Comparison of ENCODE assay signal across 8 mouse cellular contexts in the genomic region with DNA sequence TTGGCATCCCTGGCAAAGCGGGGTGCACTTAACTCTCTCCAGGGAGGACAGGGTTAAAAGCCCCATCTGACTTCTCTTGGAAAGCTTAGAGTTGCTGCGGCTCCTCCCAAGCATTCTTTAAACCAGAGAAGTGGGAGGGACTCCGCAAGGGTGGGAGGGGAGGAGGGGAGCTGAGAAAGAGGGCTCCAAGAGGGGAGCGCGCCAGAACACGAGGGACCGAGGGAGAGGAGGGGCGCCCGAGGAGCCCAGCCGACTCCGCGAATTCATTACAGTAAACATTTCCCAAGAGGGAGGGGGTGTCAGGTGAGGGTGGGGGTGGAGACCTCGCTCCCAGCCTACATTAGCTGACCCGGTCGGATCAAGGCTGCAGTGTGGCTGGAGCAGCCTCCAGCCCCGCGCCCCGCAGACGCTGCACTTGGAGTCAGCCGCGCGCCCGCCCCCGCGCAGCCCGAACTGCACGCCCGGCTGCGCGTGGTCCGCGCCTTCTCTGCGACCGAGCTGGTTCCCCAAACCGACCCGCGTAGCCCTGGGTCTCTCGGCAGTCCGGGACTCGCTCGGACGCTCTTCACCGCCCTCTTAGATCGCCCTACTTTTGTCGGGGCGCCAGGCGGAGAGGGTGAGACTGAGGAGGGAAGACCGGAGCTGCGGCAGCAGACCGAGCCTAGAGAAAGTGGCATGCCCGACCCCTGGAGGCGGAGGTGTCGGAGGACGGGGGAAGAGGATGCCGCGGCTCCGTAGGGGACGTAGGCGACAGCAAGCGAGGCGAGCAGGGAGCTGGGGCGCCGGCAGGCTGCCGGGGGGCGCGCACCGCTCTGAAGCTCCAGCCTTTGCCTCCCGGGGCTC. TPM values are rescaled to one million over a fixed set of nuclear protein-coding genes. Genes with fewer than 3 reads are reported as not detected.
DNase-seq lines count a peak whose midpoint lies in the region; ATAC-seq and TF ChIP-seq lines count a peak whose summit lies in the region.

No protein-coding gene starts in this region.

- H3K9me3 ChIP-seq in forebrain, embryonic 11.5 days (ENCODE audit: control insufficient read depth, low read length) = no peaks in the 10 kb centered on the region
- no peaks in the 10 kb centered on the region for H3K9me3 ChIP-seq in heart, embryonic 14.5 days (ENCODE audit: control insufficient read depth, low read length)

- H3K9ac ChIP-seq in forebrain, embryonic 11.5 days (ENCODE audit: low read length) = peak overlapping the region; percentile 82
- H3K9ac ChIP-seq in heart, embryonic 14.5 days (ENCODE audit: low read length) = peak overlapping the region; percentile 95
- H3K9ac ChIP-seq in liver, adult 2 months (ENCODE audit: low read depth, low read length) = peak overlapping the region; percentile 51; the same call in 1 of the 2 replicates

- ATAC-seq in forebrain, embryonic 11.5 days (replicated peaks; ENCODE audit: low FRiP score) = peak; percentile 92
- peak; percentile 85 for ATAC-seq in heart, embryonic 14.5 days (ENCODE audit: insufficient number of reproducible peaks, insufficient read depth, low FRiP score, low read depth)

- no peaks in the 10 kb centered on the region for H3K36me3 ChIP-seq in forebrain, embryonic 11.5 days (ENCODE audit: control insufficient read depth, insufficient read depth, low read length)
- no peaks in the 10 kb centered on the region for H3K36me3 ChIP-seq in heart, embryonic 14.5 days (ENCODE audit: control insufficient read depth, insufficient read depth, low read length)
- no peaks in the 10 kb centered on the region for H3K36me3 ChIP-seq in liver, adult 2 months (ENCODE audit: control insufficient read depth, insufficient read depth, low read length)
- no peaks in the 10 kb centered on the region for H3K36me3 ChIP-seq in myocyte (ENCODE audit: control insufficient read depth, insufficient read depth)

- DNase-seq in cerebellum, adult 18-20 months = peak; percentile 24 to 35
- no peak for DNase-seq in cerebellum, adult 8-10 months
- peak; percentile 91 for DNase-seq in forebrain, embryonic 11.5 days (ENCODE audit: low spot score)
- peak; percentile 88 for DNase-seq in kidney, postnatal 10 days
- no peak for DNase-seq in liver, adult 2 months (ENCODE audit: extremely low read depth, low read depth, low spot score)
- peak; percentile 72 for DNase-seq in testis, postnatal 14 days (ENCODE audit: low spot score)

- H3K4me3 ChIP-seq in forebrain, embryonic 11.5 days (ENCODE audit: low read depth, low read length) = peak overlapping the region; percentile 67
- peak overlapping the region; percentile 82 to 97 for H3K4me3 ChIP-seq in heart, embryonic 14.5 days (ENCODE audit: control insufficient read depth in 1 of 2, insufficient read depth in 1 of 2, low read depth in 1 of 2, low read length in 2 of 2)
- peak overlapping the region; percentile 71 for H3K4me3 ChIP-seq in liver, adult 2 months (ENCODE audit: insufficient read depth, low read depth, low read length)
- peak overlapping the region; percentile 78 for H3K4me3 ChIP-seq in myocyte

- peaks cover 27% of the 10 kb centered on the region for H3K27me3 ChIP-seq in forebrain, embryonic 11.5 days (ENCODE audit: control insufficient read depth, insufficient read depth, low read length)
- H3K27me3 ChIP-seq in heart, embryonic 14.5 days (ENCODE audit: control insufficient read depth, insufficient read depth, low read length) = no peaks in the 10 kb centered on the region
- peaks cover 30% of the 10 kb centered on the region for H3K27me3 ChIP-seq in liver, adult 2 months (ENCODE audit: control insufficient read depth, insufficient read depth, low read length)
- no peaks in the 10 kb centered on the region for H3K27me3 ChIP-seq in myocyte (ENCODE audit: control insufficient read depth, insufficient read depth, insufficient read length)

- peak overlapping the region; percentile 79 for H3K27ac ChIP-seq in forebrain, embryonic 11.5 days (ENCODE audit: low read depth, low read length)
- H3K27ac ChIP-seq in heart, embryonic 14.5 days (replicated peaks in 1 of 2; ENCODE audit: control insufficient read depth in 1 of 2, insufficient read depth in 1 of 2, low read depth in 2 of 2, low read length in 2 of 2) = peak overlapping the region; percentile 94
- no peak overlapping the region for H3K27ac ChIP-seq in liver, adult 2 months (replicated peaks; ENCODE audit: insufficient read depth, low read depth, low read length)

- H3K4me1 ChIP-seq in forebrain, embryonic 11.5 days (replicated peaks; ENCODE audit: control insufficient read depth, insufficient read depth, low read length) = peaks cover 13% of the 10 kb centered on the region
- H3K4me1 ChIP-seq in heart, embryonic 14.5 days (ENCODE audit: control insufficient read depth in 2 of 2, insufficient read depth in 2 of 2, low read length in 2 of 2) = peaks cover 4 to 29% of the 10 kb centered on the region in 2 experiments
- H3K4me1 ChIP-seq in liver, adult 2 months (ENCODE audit: control insufficient read depth, insufficient read depth, low read length) = no peaks in the 10 kb centered on the region

- no peaks in the 10 kb centered on the region for H3K79me2 ChIP-seq in liver, adult 2 months (ENCODE audit: control insufficient read depth, insufficient read depth, low read length)
- peaks cover 46% of the 10 kb centered on the region for H3K79me2 ChIP-seq in myocyte (ENCODE audit: control insufficient read depth, insufficient read depth)

- WGBS in forebrain, embryonic 11.5 days = 1% methylated on average over 67 of the region's 68 CpGs
- under 1% methylated on average over 63 of the region's 68 CpGs for WGBS in heart, embryonic 14.5 days
- WGBS in liver, adult 2 months = under 1% methylated on average over 68 of the region's 68 CpGs

- no peak for TF ChIP-seq POLR2A in liver, adult 2 months (IDR thresholded peaks at IDR 0.05; ENCODE audit: extremely low read depth, insufficient read depth, low read length)
- TF ChIP-seq POLR2A in myocyte (IDR thresholded peaks at IDR 0.05; ENCODE audit: insufficient read length, low read depth) = peak; percentile 86

- peak overlapping the region; percentile 79 for H3K4me2 ChIP-seq in forebrain, embryonic 11.5 days (ENCODE audit: low read depth, low read length, severe bottlenecking)
- H3K4me2 ChIP-seq in heart, embryonic 14.5 days (ENCODE audit: low read length) = peak overlapping the region; percentile 96
- H3K4me2 ChIP-seq in myocyte (ENCODE audit: low read depth) = peak overlapping the region; percentile 94

- peak overlapping the region; percentile 85 for H3ac ChIP-seq in myocyte (ENCODE audit: control insufficient read depth, insufficient read length)

- TF ChIP-seq CTCF in liver, adult 2 months (IDR thresholded peaks at IDR 0.05; ENCODE audit: low read depth, low read length) = no peak

TF ChIP-seq in myocyte, 11 proteins besides CTCF, POLR2A, EP300 and RAD21:
- TF ChIP-seq TCF12 (IDR thresholded peaks at IDR 0.05; ENCODE audit: insufficient read depth, poor library complexity, severe bottlenecking) = no peak
- TF ChIP-seq MYOG (IDR thresholded peaks at IDR 0.05; ENCODE audit: control insufficient read depth in 1 of 3, insufficient read depth in 1 of 3, insufficient read length in 2 of 3, low read depth in 2 of 3) = peak in 1 of 3 experiments; percentile 43
- TF ChIP-seq MYOD1 (IDR thresholded peaks at IDR 0.05; ENCODE audit: control insufficient read depth in 1 of 3, insufficient read length in 2 of 3, low read depth in 2 of 3) = peak in 1 of 3 experiments; percentile 24
- peak; percentile 67 for TF ChIP-seq POLR2AphosphoS2 (IDR thresholded peaks at IDR 0.05; ENCODE audit: insufficient read length, low read depth)

RNA-seq across cellular contexts. Expression of gene Flrt2, which starts 3.2 kb away (rescaled TPM):
- polyA plus RNA-seq in forebrain, embryonic 11.5 days (2014; fragmentation: Nextera tagmentation; extraction: Ambion mirVana) = 17.1 and 19.3 TPM in 2 replicates
- 31.4 and 32.7 TPM in 2 replicates for polyA plus RNA-seq in heart, embryonic 14.5 days (2014; fragmentation: Nextera tagmentation; extraction: Ambion mirVana)
- total RNA-seq in liver, adult 2 months (2014; rRNA removed) = 0.54 and 0.65 TPM in 2 replicates
- polyA plus RNA-seq in liver, adult 2 months (2012; rRNA removed) = 0.07 and 0.10 TPM in 2 replicates
- polyA plus RNA-seq in myocyte (2012; fragmentation: generic; extraction: Trizol) = 6.9 TPM

Comparison
In these comparisons a context has a peak if more than half of its experiments do, and no peak if none do; other contexts are left out.
1. DNase-seq: peak in cerebellum, adult 18-20 months (2 of 2), forebrain, embryonic 11.5 days (single experiment), kidney, postnatal 10 days (single experiment) and testis, postnatal 14 days (single experiment); none in cerebellum, adult 8-10 months (single experiment) and liver, adult 2 months (single experiment).
2. Peak in every context shown above with its lines, with median percentiles within 50 percentile points of each other: H3K4me2 ChIP-seq, H3K4me3 ChIP-seq and H3K9ac ChIP-seq.